Mouse (Mus musculus): ENCODE data around the gene Vwa5b1. TPM values are rescaled to one million over a fixed set of nuclear protein-coding genes. Genes with fewer than 3 reads are reported as not detected.

Gene Vwa5b1
- polyA plus RNA-seq, 1 experiment from 2014 or later: 0.11 TPM

DNA sequence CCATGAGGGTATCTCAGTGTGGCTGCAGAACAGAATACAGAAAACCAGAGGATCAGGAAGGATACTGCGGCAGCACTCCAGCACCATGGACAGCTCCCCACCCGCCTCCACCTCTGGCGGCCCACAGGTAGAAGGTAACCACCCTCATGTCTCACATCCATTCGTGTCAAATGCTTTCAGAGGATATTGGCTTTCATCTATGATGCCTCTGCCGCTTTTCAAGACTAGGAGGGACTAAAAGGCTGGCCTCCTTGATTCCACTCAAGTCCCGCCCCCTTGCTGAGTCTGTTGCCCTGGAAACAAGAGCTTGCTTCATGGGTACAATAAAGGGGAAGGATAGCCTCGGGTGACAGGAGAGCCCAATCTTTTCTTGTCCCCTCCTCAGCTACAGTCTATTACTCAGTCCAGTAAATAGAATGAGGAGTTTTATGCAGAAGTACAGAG lies 37.8 kb downstream of the Vwa5b1 start:
- H3K4me1 ChIP-seq (ENCODE audit: control insufficient read depth, insufficient read depth, low read length): peaks cover 11% of the 10 kb centered on the region
- no peak overlapping the region for H3K4me2 ChIP-seq (replicated peaks; ENCODE audit: low read depth, low read length)
- WGBS: 9% methylated on average over 7 of the region's 7 CpGs
- H3K9ac ChIP-seq (ENCODE audit: low read depth, low read length): no peak overlapping the region
- H3K27me3 ChIP-seq (ENCODE audit: control insufficient read depth, insufficient read depth, low read length): no peaks in the 10 kb centered on the region
- H3K36me3 ChIP-seq (ENCODE audit: control insufficient read depth, insufficient read depth, low read length): no peaks in the 10 kb centered on the region
- no peak overlapping the region for H3K4me3 ChIP-seq (ENCODE audit: low read length)
- no peak overlapping the region for H3K27ac ChIP-seq (ENCODE audit: low read depth, low read length)
- no peak for ATAC-seq (ENCODE audit: low FRiP score, low TSS enrichment)
- no peaks in the 10 kb centered on the region for H3K9me3 ChIP-seq (ENCODE audit: control insufficient read depth, low read length)

DNA sequence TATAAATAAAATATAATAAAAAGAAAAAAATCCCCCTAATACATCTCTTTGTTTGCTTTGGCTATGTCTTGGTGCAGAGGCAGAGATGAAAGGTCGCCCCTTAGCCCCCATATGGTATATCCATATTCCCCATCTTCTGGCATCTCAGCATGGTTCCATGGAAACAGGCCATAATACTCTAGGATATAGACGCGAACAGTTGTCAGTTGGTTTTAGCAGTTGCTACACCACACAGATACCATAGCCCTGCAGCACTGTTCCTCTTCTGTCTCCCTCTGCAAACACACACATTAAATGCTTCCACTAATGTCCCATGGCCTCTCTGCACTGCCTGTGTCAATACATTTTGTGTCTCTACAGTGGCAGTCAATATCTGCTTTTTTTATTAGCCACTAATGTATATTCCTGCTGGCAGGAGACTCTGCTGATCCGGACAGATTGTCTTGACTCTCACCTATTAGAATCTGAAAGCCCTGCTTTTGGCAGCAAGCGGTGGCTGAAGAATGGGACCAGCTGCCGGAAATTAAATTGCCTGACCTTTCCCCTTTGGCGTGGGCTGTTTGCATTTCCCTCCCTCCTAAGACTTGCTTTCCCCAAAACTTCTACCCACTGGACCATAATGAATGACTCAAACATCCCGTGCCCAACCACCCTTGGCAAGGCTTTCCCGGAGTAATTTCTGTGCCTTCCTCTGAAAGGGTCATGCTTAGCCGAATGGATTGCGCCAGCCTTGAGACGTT lies 39.1 kb downstream of the Vwa5b1 start:
- no peaks in the 10 kb centered on the region for H3K36me3 ChIP-seq (ENCODE audit: control insufficient read depth, insufficient read depth, low read length)
- H3K27ac ChIP-seq (ENCODE audit: low read depth, low read length): no peak overlapping the region
- ATAC-seq (ENCODE audit: low FRiP score, low TSS enrichment): peak; percentile 24; the same call in 1 of the 2 replicates
- peaks cover 11% of the 10 kb centered on the region for H3K4me1 ChIP-seq (ENCODE audit: control insufficient read depth, insufficient read depth, low read length)
- no peak overlapping the region for H3K9ac ChIP-seq (ENCODE audit: low read depth, low read length)
- H3K9me3 ChIP-seq (ENCODE audit: control insufficient read depth, low read length): no peaks in the 10 kb centered on the region
- no peaks in the 10 kb centered on the region for H3K27me3 ChIP-seq (ENCODE audit: control insufficient read depth, insufficient read depth, low read length)
- H3K4me3 ChIP-seq (ENCODE audit: low read length): no peak overlapping the region
- no peak overlapping the region for H3K4me2 ChIP-seq (replicated peaks; ENCODE audit: low read depth, low read length)
- WGBS: 40% methylated on average over 12 of the region's 12 CpGs

- Histone ChIP-seq H3K4me1 (ENCODE audit: control insufficient read depth, insufficient read depth, low read length) (no peaks in the 10 kb centered on the region), H3K27me3 (ENCODE audit: control insufficient read depth, insufficient read depth, low read length) (no peaks in the 10 kb centered on the region), H3K9ac (ENCODE audit: low read depth, low read length) (no peak overlapping the region), H3K27ac (ENCODE audit: low read depth, low read length) (no peak overlapping the region), H3K36me3 (ENCODE audit: control insufficient read depth, insufficient read depth, low read length) (no peaks in the 10 kb centered on the region), H3K4me2 (replicated peaks; ENCODE audit: low read depth, low read length) (no peak overlapping the region), H3K9me3 (ENCODE audit: control insufficient read depth, low read length) (no peaks in the 10 kb centered on the region), H3K4me3 (ENCODE audit: low read length) (no peak overlapping the region)
- no peak for ATAC-seq (ENCODE audit: low FRiP score, low TSS enrichment)
Observed at GRCm38 (mm10) chr4:138584946-138585345, 50.7 kb downstream of the Vwa5b1 start.

- Histone ChIP-seq H3K9ac (ENCODE audit: low read depth, low read length) (no peak overlapping the region), H3K4me3 (ENCODE audit: low read length) (no peak overlapping the region), H3K4me2 (replicated peaks; ENCODE audit: low read depth, low read length) (no peak overlapping the region), H3K36me3 (ENCODE audit: control insufficient read depth, insufficient read depth, low read length) (no peaks in the 10 kb centered on the region), H3K4me1 (ENCODE audit: control insufficient read depth, insufficient read depth, low read length) (0 out of 2 replicates have a peak, but pooled peaks cover 2% of the 10 kb centered on the region), H3K27me3 (ENCODE audit: control insufficient read depth, insufficient read depth, low read length) (no peaks in the 10 kb centered on the region), H3K9me3 (ENCODE audit: control insufficient read depth, low read length) (no peaks in the 10 kb centered on the region), H3K27ac (ENCODE audit: low read depth, low read length) (no peak overlapping the region)
- no peak for ATAC-seq (ENCODE audit: low FRiP score, low TSS enrichment)
- WGBS: 69% methylated on average over 4 of the region's 4 CpGs
Observed at GRCm38 (mm10) chr4:138582446-138582845, 53.2 kb downstream of the Vwa5b1 start.

GRCm38 (mm10) chr4:138578406-138578805 lies 57.3 kb downstream of the Vwa5b1 start:
- Histone ChIP-seq H3K4me1 (ENCODE audit: control insufficient read depth, insufficient read depth, low read length) (0 out of 2 replicates have a peak, but pooled peaks cover 10% of the 10 kb centered on the region), H3K4me2 (replicated peaks; ENCODE audit: low read depth, low read length) (no peak overlapping the region), H3K27ac (ENCODE audit: low read depth, low read length) (no peak overlapping the region), H3K9ac (ENCODE audit: low read depth, low read length) (no peak overlapping the region), H3K36me3 (ENCODE audit: control insufficient read depth, insufficient read depth, low read length) (no peaks in the 10 kb centered on the region), H3K9me3 (ENCODE audit: control insufficient read depth, low read length) (no peaks in the 10 kb centered on the region), H3K4me3 (ENCODE audit: low read length) (no peak overlapping the region), H3K27me3 (ENCODE audit: control insufficient read depth, insufficient read depth, low read length) (no peaks in the 10 kb centered on the region)
- 57% methylated on average over 19 of the region's 19 CpGs for WGBS
- ATAC-seq (ENCODE audit: low FRiP score, low TSS enrichment): no peak

DNA sequence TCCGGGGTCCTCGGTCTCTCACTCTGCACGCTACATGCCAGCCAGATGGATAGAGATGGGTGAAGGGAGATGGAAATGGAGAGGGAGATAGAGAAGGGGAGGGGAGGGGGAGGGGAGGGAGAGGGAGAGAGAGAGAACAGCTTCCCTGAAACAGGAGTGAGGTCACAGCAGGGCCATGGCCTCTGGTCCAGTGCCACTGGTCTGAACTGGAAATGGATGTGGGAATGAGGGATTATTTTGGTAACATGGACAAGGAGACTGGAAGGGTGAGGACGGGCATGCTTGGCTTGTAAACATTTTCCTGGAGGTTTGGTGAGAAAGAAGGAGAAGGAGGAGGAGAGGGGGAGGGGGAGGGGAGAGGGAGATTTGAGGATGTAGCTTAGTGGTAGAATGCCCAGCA lies 59.0 kb downstream of the Vwa5b1 start:
- Histone ChIP-seq H3K9me3 (ENCODE audit: control insufficient read depth, low read length) (no peaks in the 10 kb centered on the region), H3K4me3 (ENCODE audit: low read length) (no peak overlapping the region), H3K27ac (ENCODE audit: low read depth, low read length) (no peak overlapping the region), H3K9ac (ENCODE audit: low read depth, low read length) (no peak overlapping the region), H3K27me3 (ENCODE audit: control insufficient read depth, insufficient read depth, low read length) (no peaks in the 10 kb centered on the region), H3K4me2 (replicated peaks; ENCODE audit: low read depth, low read length) (no peak overlapping the region), H3K4me1 (ENCODE audit: control insufficient read depth, insufficient read depth, low read length) (0 out of 2 replicates have a peak, but pooled peaks cover 10% of the 10 kb centered on the region), H3K36me3 (ENCODE audit: control insufficient read depth, insufficient read depth, low read length) (no peaks in the 10 kb centered on the region)
- WGBS: 84% methylated on average over 4 of the region's 4 CpGs
- ATAC-seq (ENCODE audit: low FRiP score, low TSS enrichment): no peak

GRCm38 (mm10) chr4:138574800-138575606 lies 60.7 kb downstream of the Vwa5b1 start:
- no peak overlapping the region for H3K9ac ChIP-seq (ENCODE audit: low read depth, low read length)
- H3K4me2 ChIP-seq (replicated peaks; ENCODE audit: low read depth, low read length): no peak overlapping the region
- H3K4me3 ChIP-seq (ENCODE audit: low read length): no peak overlapping the region
- H3K27me3 ChIP-seq (ENCODE audit: control insufficient read depth, insufficient read depth, low read length): no peaks in the 10 kb centered on the region
- no peaks in the 10 kb centered on the region for H3K9me3 ChIP-seq (ENCODE audit: control insufficient read depth, low read length)
- no peaks in the 10 kb centered on the region for H3K36me3 ChIP-seq (ENCODE audit: control insufficient read depth, insufficient read depth, low read length)
- peak overlapping the region; percentile 26; the same call in 1 of the 2 replicates for H3K27ac ChIP-seq (ENCODE audit: low read depth, low read length)
- peaks cover 17% of the 10 kb centered on the region for H3K4me1 ChIP-seq (ENCODE audit: control insufficient read depth, insufficient read depth, low read length)
- 53% methylated on average over 13 of the region's 13 CpGs for WGBS
- ATAC-seq (ENCODE audit: low FRiP score, low TSS enrichment): peak; percentile 80

DNA sequence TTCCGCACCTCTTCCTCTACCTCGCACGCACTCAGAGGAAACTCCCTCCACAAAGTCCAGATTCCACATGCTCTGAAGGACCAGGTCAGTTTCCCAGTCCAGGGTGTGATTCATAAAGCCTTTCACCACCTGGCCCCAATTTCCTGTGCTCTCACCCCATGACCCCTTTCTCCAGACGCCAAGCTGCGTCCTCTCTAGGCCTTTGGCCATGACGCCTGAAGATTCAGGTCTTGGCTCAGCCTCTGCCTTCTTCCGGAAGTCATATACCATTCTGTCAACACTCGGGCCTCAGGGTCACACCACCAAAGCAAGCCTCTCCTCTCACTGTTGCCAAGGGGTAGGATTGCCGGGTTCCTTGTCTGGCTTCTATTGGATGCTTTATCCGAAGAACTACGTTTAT lies 65.8 kb downstream of the Vwa5b1 start:
- H3K27ac ChIP-seq (ENCODE audit: low read depth, low read length): no peak overlapping the region
- 12% methylated on average over 11 of the region's 11 CpGs for WGBS
- no peak overlapping the region for H3K4me2 ChIP-seq (replicated peaks; ENCODE audit: low read depth, low read length)
- H3K36me3 ChIP-seq (ENCODE audit: control insufficient read depth, insufficient read depth, low read length): no peaks in the 10 kb centered on the region
- ATAC-seq (ENCODE audit: low FRiP score, low TSS enrichment): peak; percentile 64
- peaks cover 18% of the 10 kb centered on the region for H3K4me1 ChIP-seq (ENCODE audit: control insufficient read depth, insufficient read depth, low read length)
- no peaks in the 10 kb centered on the region for H3K27me3 ChIP-seq (ENCODE audit: control insufficient read depth, insufficient read depth, low read length)
- H3K9me3 ChIP-seq (ENCODE audit: control insufficient read depth, low read length): no peaks in the 10 kb centered on the region
- no peak overlapping the region for H3K4me3 ChIP-seq (ENCODE audit: low read length)
- H3K9ac ChIP-seq (ENCODE audit: low read depth, low read length): no peak overlapping the region

GRCm38 (mm10) chr4:138568275-138568674 lies 67.4 kb downstream of the Vwa5b1 start:
- no peak overlapping the region for H3K4me3 ChIP-seq (ENCODE audit: low read length)
- H3K4me2 ChIP-seq (replicated peaks; ENCODE audit: low read depth, low read length): no peak overlapping the region
- H3K4me1 ChIP-seq (ENCODE audit: control insufficient read depth, insufficient read depth, low read length): peaks cover 17% of the 10 kb centered on the region
- H3K9me3 ChIP-seq (ENCODE audit: control insufficient read depth, low read length): no peaks in the 10 kb centered on the region
- H3K36me3 ChIP-seq (ENCODE audit: control insufficient read depth, insufficient read depth, low read length): no peaks in the 10 kb centered on the region
- 90% methylated on average over 2 of the region's 2 CpGs for WGBS
- ATAC-seq (ENCODE audit: low FRiP score, low TSS enrichment): no peak
- no peaks in the 10 kb centered on the region for H3K27me3 ChIP-seq (ENCODE audit: control insufficient read depth, insufficient read depth, low read length)
- no peak overlapping the region for H3K9ac ChIP-seq (ENCODE audit: low read depth, low read length)
- H3K27ac ChIP-seq (ENCODE audit: low read depth, low read length): no peak overlapping the region

All from kidney, embryonic 14.5 days (tissue).